In the genomic region with DNA sequence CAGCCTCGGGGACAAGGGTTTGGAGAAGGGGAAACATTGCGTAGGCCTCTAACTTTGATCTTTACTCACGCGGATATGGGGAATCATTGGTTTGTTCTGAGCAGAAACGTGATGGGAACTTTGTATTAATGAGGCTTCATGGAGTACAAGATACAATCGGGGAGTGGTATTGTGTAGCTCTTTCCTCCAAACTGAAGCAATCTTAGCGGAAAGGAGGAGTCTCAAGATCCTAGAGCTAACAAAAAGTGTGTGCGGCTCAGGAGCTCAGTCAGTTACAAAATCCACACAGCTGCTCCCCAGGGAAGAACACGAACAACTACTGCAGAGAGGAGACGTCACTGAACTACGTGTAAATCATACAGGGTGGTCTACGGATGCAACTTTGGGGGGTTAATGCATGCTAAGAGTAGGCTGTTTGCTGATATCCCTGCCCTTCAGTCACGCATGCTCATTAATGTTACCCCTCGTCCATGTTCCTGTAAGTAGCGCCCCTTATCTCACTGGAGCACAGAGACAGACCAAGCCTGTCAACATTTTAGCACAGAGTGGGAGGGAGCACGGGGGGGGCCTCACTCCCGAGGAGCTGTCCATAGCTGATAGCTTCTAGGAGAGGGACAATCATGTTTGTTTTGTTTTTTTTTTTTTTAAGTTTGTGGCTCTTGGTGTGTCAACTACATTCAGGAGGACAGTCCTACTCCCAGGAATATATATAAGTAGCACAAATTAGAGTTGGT, we compare ENCODE assay signal across 15 mouse cellular contexts. TPM values are rescaled to one million over a fixed set of nuclear protein-coding genes. Genes with fewer than 3 reads are reported as not detected.
DNase-seq lines count a peak whose midpoint lies in the region; ATAC-seq lines count a peak whose summit lies in the region.
"Had no signal": no experiment of that assay in that cellular context is flagged by ENCODE, and none has a peak within 500 bp of the region (broad histone marks: within the 10 kb centered on the region; RNA-seq: fewer than 3 reads in every experiment).

No protein-coding gene starts in this region.

- H3K9me3 ChIP-seq in kidney, embryonic 15.5 days (replicated peaks) = no peaks in the 10 kb centered on the region
- H3K9me3 ChIP-seq in kidney, embryonic 16.5 days (ENCODE audit: low read length) = no peaks in the 10 kb centered on the region
- H3K9me3 ChIP-seq in intestine, embryonic 16.5 days (ENCODE audit: control insufficient read depth, low read length) = no peaks in the 10 kb centered on the region
- H3K9me3 ChIP-seq: embryonic facial prominence, embryonic 10.5 days had no signal

- H3K36me3 ChIP-seq in kidney, embryonic 15.5 days = no peaks in the 10 kb centered on the region
- no peaks in the 10 kb centered on the region for H3K36me3 ChIP-seq in kidney, embryonic 16.5 days (ENCODE audit: insufficient read depth, low read length)
- no peaks in the 10 kb centered on the region for H3K36me3 ChIP-seq in intestine, embryonic 16.5 days (ENCODE audit: control insufficient read depth, insufficient read depth, low read length)
- H3K36me3 ChIP-seq: embryonic facial prominence, embryonic 10.5 days had no signal

- DNase-seq in spleen, postnatal 14 days (ENCODE audit: low spot score in 2 of 2) = peak; percentile 7 to 14
- DNase-seq in retina, embryonic 14.5 days (ENCODE audit: low spot score) = no peak
- DNase-seq in kidney, adult 11 months = no peak
- DNase-seq: gastrocnemius, postnatal 25 days; lung, postnatal 10 days; right cerebral cortex, postnatal 14 days; thymus, postnatal 25 days had no signal

- H3K4me1 ChIP-seq in kidney, embryonic 15.5 days = 0 out of 2 replicates have a peak, but pooled peaks cover 4% of the 10 kb centered on the region
- 0 out of 2 replicates have a peak, but pooled peaks cover 4% of the 10 kb centered on the region for H3K4me1 ChIP-seq in kidney, embryonic 16.5 days (ENCODE audit: insufficient read depth, low read length)
- peaks cover 10% of the 10 kb centered on the region for H3K4me1 ChIP-seq in intestine, embryonic 16.5 days (ENCODE audit: control insufficient read depth, insufficient read depth, low read length)

- no peak overlapping the region for H3K9ac ChIP-seq in kidney, embryonic 15.5 days
- H3K9ac ChIP-seq in kidney, embryonic 16.5 days (replicated peaks; ENCODE audit: low read length) = no peak overlapping the region
- H3K9ac ChIP-seq in intestine, embryonic 16.5 days (ENCODE audit: low read depth, low read length) = no peak overlapping the region

- WGBS in kidney, embryonic 15.5 days = 83% methylated on average over 17 of the region's 17 CpGs
- 78% methylated on average over 17 of the region's 17 CpGs for WGBS in kidney, embryonic 16.5 days
- WGBS in intestine, embryonic 16.5 days = 84% methylated on average over 17 of the region's 17 CpGs

- no peak overlapping the region for H3K4me2 ChIP-seq in kidney, embryonic 15.5 days
- no peak overlapping the region for H3K4me2 ChIP-seq in kidney, embryonic 16.5 days (replicated peaks; ENCODE audit: low read depth, low read length)
- H3K4me2 ChIP-seq in intestine, embryonic 16.5 days (ENCODE audit: low read depth, low read length) = no peak overlapping the region

- no peak overlapping the region for H3K27ac ChIP-seq in kidney, embryonic 15.5 days
- H3K27ac ChIP-seq in kidney, embryonic 16.5 days (ENCODE audit: low read length) = no peak overlapping the region
- H3K27ac ChIP-seq in intestine, embryonic 16.5 days (ENCODE audit: low read length) = no peak overlapping the region
- H3K27ac ChIP-seq: embryonic facial prominence, embryonic 10.5 days had no signal

- peak; percentile 86 for ATAC-seq in kidney, embryonic 15.5 days (replicated peaks; ENCODE audit: low FRiP score)
- ATAC-seq in kidney, embryonic 16.5 days (ENCODE audit: low FRiP score, low TSS enrichment) = no peak
- ATAC-seq in common myeloid progenitor, adult 5-6 weeks (replicated peaks; ENCODE audit: low read depth, poor library complexity, severe bottlenecking) = peak; percentile 92
- peak; percentile 67 for ATAC-seq in intestine, embryonic 16.5 days
- no peak for ATAC-seq in activated CD4-positive, CD25-positive, alpha-beta regulatory T cell, adult 4 months
- ATAC-seq: forebrain, embryonic 16.5 days; inflammation-experienced regulatory T-cells, adult 6 months had no signal

- H3K4me3 ChIP-seq in kidney, embryonic 15.5 days (replicated peaks) = no peak overlapping the region
- H3K4me3 ChIP-seq in kidney, embryonic 16.5 days (ENCODE audit: low read length) = no peak overlapping the region
- H3K4me3 ChIP-seq in intestine, embryonic 16.5 days (ENCODE audit: low read length) = no peak overlapping the region
- H3K4me3 ChIP-seq: embryonic facial prominence, embryonic 10.5 days had no signal

- no peaks in the 10 kb centered on the region for H3K27me3 ChIP-seq in kidney, embryonic 15.5 days
- no peaks in the 10 kb centered on the region for H3K27me3 ChIP-seq in kidney, embryonic 16.5 days (ENCODE audit: insufficient read depth, low read length)
- no peaks in the 10 kb centered on the region for H3K27me3 ChIP-seq in intestine, embryonic 16.5 days (replicated peaks; ENCODE audit: control insufficient read depth, insufficient read depth, low read length)

RNA-seq across cellular contexts. Expression of a gene that starts 38.8 kb away (rescaled TPM):
- polyA plus RNA-seq in kidney, embryonic 15.5 days (2015; fragmentation: Nextera tagmentation; extraction: Ambion mirVana) = 60.0 and 65.7 TPM in 2 replicates
- polyA plus RNA-seq in kidney, embryonic 16.5 days (2015; fragmentation: Nextera tagmentation; extraction: Ambion mirVana) = 61.8 and 65.1 TPM in 2 replicates
- 45.7 and 51.3 TPM in 2 replicates for total RNA-seq in common myeloid progenitor, adult 5-6 weeks (2017)
- 34.5 and 40.2 TPM in 2 replicates for polyA plus RNA-seq in intestine, embryonic 16.5 days (2015; fragmentation: Nextera tagmentation; extraction: Ambion mirVana)
- polyA plus RNA-seq in activated CD4-positive, CD25-positive, alpha-beta regulatory T cell, adult 4 months (2017; shearing (Covaris generic)) = 1 to 10 TPM; 8.5 to 8.7 TPM

Comparison
In these comparisons a context has a peak if more than half of its experiments do, and no peak if none do; other contexts are left out.
1. ATAC-seq: peak in kidney, embryonic 15.5 days (single experiment), common myeloid progenitor, adult 5-6 weeks (single experiment) and intestine, embryonic 16.5 days (single experiment); none in kidney, embryonic 16.5 days (single experiment) and activated CD4-positive, CD25-positive, alpha-beta regulatory T cell, adult 4 months (single experiment).
2. DNase-seq: peak in spleen, postnatal 14 days (2 of 2); none in retina, embryonic 14.5 days (single experiment) and kidney, adult 11 months (single experiment).